Mouse (Mus musculus) midbrain, embryonic 14.5 days (tissue): ENCODE results near the gene Nucb2. TPM values are rescaled to one million over a fixed set of nuclear protein-coding genes. Genes with fewer than 3 reads are reported as not detected.
A peak's percentile ranks its signal among the peaks of the same experiment; 100 is the strongest.

Source experiments
- ATAC-seq: fragments of 200-750 bp; cut with Nextera tagmentation; 2 replicates; pipeline ENCODE4 v1.8.0; 2017; ENCODE audit warnings: moderate number of reproducible peaks, moderate library complexity; ENCODE audit not compliant: low FRiP score, low TSS enrichment
- DNase-seq: peaks from one replicate; pipeline ENCODE4 v3.0.0-alpha.2; 2015
- H3K27ac ChIP-seq: fragments of 300-500 bp; sonication (generic); replicated peaks from 2 replicates; pipeline ENCODE4 v1.5.1; 2014; ENCODE audit warnings: mild to moderate bottlenecking, low read depth, low read length, moderate library complexity
- H3K27me3 ChIP-seq: fragments of 300-500 bp; sonication (generic); 2 replicates; pipeline ENCODE4 v1.6.1; 2014; ENCODE audit warnings: low read length, control low read depth, mixed read lengths; ENCODE audit not compliant: control insufficient read depth, insufficient read depth
- H3K36me3 ChIP-seq: fragments of 300-500 bp; sonication (generic); 2 replicates; pipeline ENCODE4 v1.6.1; 2014; ENCODE audit warnings: low read length, control low read depth; ENCODE audit not compliant: control insufficient read depth, insufficient read depth
- H3K4me1 ChIP-seq: fragments of 300-500 bp; sonication (generic); 2 replicates; pipeline ENCODE4 v1.6.1; 2014; ENCODE audit warnings: mild to moderate bottlenecking, antibody characterized with exemption, low read length, control low read depth; ENCODE audit not compliant: control insufficient read depth, insufficient read depth
- H3K4me2 ChIP-seq: fragments of 300-500 bp; sonication (generic); 2 replicates; pipeline ENCODE4 v1.6.1; 2014; ENCODE audit warnings: mild to moderate bottlenecking, low read length, moderate library complexity
- H3K4me3 ChIP-seq: fragments of 300-500 bp; sonication (generic); replicated peaks from 2 replicates; pipeline ENCODE4 v1.5.1; 2014; ENCODE audit warnings: low read depth, low read length
- H3K9ac ChIP-seq: fragments of 300-500 bp; sonication (generic); replicated peaks from 2 replicates; pipeline ENCODE4 v1.6.1; 2014; ENCODE audit warnings: mild to moderate bottlenecking, low read length, moderate library complexity
- H3K9me3 ChIP-seq: fragments of 300-500 bp; sonication (generic); 2 replicates; pipeline ENCODE4 v1.6.1; 2016; ENCODE audit warnings: low read length, control low read depth, mixed read lengths; ENCODE audit not compliant: control insufficient read depth
- WGBS: fragments of 180-500 bp; shearing (Covaris S2); extraction: QIAGEN DNeasy Blood & Tissue Kit; methylation state at CpG from one replicate; pipeline ENCODE4 v1.1.7; 2014; 5-methylcytosine and 5-hydroxymethylcytosine counted together
- polyA plus RNA-seq: library from polyadenylated mRNA; unstranded; fragments of >200 nt; fragmentation: Nextera tagmentation; extraction: Ambion mirVana; gene quantifications from 2 replicates; pipeline ENCODE4 v1.2.1, GENCODE M21; 2014

Gene Nucb2
- 25.9 and 30.2 TPM in 2 replicates for polyA plus RNA-seq

DNA sequence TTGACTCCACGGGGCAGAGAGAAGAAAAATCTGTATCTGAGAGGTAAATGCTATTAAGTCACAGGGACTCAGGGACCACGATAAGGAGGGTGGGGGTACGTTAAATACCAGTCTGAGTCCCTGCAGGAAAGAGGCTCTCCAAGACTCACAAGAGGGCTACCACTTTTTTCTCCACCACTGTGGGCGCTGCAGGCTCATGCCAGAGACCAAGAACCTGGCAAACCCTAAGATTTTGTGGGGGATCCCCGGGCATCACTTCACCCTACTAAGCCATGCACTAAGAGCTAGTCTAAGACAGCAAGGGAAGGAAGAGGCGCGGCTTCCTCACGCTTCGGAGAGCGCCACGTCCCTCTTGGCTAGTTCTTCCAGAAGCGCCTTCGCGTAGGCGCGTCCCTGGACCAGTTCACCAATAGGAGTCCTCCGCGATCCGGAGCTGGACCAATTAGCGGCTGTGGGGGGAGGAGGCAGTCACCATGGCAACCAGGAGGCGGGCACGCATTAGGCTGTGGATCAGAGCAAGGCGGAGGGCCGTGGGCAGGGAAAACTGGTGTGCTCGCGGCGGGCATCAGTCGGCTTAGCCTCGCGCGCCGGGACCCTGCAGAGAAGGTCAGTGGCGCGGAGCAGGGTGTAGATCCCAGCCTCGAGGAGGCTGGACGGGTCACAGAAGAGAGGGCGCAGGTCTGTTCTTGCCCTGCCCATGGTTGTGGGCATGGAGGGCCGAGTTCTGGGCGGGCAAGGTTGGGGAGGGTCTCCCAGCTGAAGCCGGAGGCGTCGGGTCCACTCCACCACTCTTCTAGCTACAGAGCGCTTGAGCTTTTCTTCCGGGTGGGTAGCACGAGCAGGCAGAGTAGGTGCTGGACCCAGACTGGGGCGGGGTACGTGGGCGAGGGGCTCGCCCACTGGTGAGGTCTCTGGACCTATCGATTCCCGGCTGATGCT is at the start of gene Nucb2:
TSS of gene Nucb2 (plus strand) at position 491 of the 939 bp plus-strand sequence.
- Histone ChIP-seq H3K9me3 (no peaks in the 10 kb centered on the region), H3K36me3 (no peaks in the 10 kb centered on the region), H3K27me3 (no peaks in the 10 kb centered on the region), H3K27ac (peak within 1 kb of the TSS; percentile 90), H3K4me3 (peak within 1 kb of the TSS; percentile 75), H3K4me1 (peaks cover 9% of the 10 kb centered on the region), H3K4me2 (peak within 1 kb of the TSS; percentile 74), H3K9ac (peak within 1 kb of the TSS; percentile 88)
- peak; percentile 100 for ATAC-seq
- under 1% methylated on average over 51 of the region's 51 CpGs for WGBS
- DNase-seq, result peak; percentile 99

DNA sequence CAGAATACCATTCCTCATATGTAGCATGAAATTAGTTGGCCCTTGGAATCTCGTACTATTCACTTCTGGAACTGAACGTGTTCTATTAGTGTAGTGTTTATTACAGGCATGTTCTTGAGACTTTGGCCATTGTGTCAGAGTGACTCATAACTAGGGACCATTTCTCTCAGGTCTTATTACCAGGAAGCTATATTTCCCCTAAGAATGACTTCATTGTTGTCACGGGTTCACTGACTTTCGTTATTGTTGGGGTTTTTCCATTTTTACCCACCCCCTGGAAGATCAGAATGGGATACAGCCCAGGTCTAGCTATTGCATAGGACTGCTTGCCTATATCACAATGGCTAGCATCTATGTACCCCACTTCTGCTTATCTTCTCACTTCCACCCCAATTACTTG is 47.2 kb upstream of the Nucb2 start:
- DNase-seq (no peak), ATAC-seq (no peak)
- Histone ChIP-seq H3K36me3 (no peaks in the 10 kb centered on the region), H3K27me3 (no peaks in the 10 kb centered on the region), H3K4me2 (no peak overlapping the region), H3K27ac (no peak overlapping the region), H3K9ac (no peak overlapping the region), H3K4me3 (no peak overlapping the region), H3K9me3 (no peaks in the 10 kb centered on the region), H3K4me1 (no peaks in the 10 kb centered on the region)
- WGBS, result 91% methylated on average over 4 of the region's 4 CpGs

- 89% methylated on average over 6 of the region's 6 CpGs for WGBS
Measured at GRCm38 (mm10) chr7:116457391-116457790, 46.8 kb upstream of the Nucb2 start.

DNA sequence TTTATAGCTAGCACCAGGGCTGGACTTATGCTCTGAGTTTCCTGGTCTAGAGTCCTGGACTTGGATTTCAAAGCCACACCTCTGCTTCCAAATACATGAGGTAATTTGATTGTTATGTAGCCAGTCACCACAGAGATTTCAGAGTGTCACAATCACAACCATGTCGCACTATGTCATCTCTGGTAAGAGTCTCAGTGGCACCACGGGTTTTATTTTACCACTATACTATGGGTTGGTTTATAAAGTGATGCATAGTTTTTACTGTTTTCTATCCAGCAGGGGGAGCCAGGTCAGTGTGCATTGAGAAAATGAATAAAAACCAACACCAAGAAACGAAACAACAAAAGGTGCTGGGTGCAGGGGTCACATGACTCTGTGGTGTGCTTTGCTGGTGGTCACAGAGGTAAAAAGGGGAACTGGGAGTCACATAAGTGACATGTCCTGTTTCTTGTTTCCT is 45.2 kb upstream of the Nucb2 start:
- Histone ChIP-seq H3K9me3 (no peaks in the 10 kb centered on the region), H3K4me1 (no peaks in the 10 kb centered on the region), H3K4me3 (no peak overlapping the region), H3K36me3 (no peaks in the 10 kb centered on the region), H3K27ac (no peak overlapping the region), H3K9ac (no peak overlapping the region), H3K4me2 (no peak overlapping the region), H3K27me3 (no peaks in the 10 kb centered on the region)
- WGBS, result 40% methylated on average over 3 of the region's 3 CpGs
- DNase-seq, result peak; percentile 82
- ATAC-seq, result no peak

More at GRCm38 (mm10) chr7:116457391-116457790, 46.8 kb upstream of the Nucb2 start:
- Histone ChIP-seq H3K27me3 (no peaks in the 10 kb centered on the region), H3K36me3 (no peaks in the 10 kb centered on the region), H3K9me3 (no peaks in the 10 kb centered on the region), H3K4me2 (no peak overlapping the region), H3K9ac (no peak overlapping the region), H3K27ac (no peak overlapping the region), H3K4me1 (no peaks in the 10 kb centered on the region), H3K4me3 (no peak overlapping the region)
- ATAC-seq, result no peak
- no peak for DNase-seq

DNA sequence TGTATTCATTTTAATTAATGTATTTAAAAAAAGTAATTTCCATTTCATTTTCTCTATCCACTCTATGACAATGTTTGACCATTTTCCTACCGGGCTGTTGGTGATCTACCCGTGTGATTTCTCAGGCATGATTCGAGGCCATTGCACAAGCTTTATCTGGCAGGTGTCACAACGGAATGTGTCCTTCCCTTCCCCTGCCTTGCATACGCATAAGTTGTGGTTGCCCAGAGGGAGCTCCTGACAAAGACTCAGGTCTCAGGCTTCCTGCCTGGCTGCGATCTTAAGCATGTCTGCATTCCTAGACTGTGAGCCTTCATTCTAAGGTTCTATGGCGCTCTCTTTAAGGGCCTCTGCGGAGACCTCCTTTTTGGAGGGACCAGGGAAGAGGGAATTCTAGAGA is 42.1 kb upstream of the Nucb2 start:
- 60% methylated on average over 8 of the region's 8 CpGs for WGBS
- ATAC-seq, result no peak

DNA sequence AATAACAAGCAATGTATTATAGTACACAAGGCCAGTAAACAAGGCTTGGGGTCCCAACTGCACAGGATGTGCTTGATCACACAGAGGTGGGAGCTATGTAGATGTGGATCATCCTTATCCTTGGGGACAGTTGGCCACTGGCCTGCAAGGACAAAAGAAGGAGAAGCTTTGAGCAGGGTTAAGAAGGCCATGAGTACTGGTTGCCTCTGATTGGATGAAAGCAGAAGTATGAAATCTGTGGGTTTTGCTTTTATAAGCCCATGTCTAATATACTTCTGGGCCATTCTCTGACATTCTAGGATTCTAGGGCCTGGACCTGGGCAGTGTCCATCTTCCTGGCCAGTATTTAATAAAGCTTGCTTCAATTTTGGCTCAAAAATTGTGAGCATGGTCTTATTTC is 28.3 kb upstream of the Nucb2 start:
- H3K4me1 ChIP-seq, result no peaks in the 10 kb centered on the region
- H3K4me2 ChIP-seq, result no peak overlapping the region
- no peak overlapping the region for H3K9ac ChIP-seq
- H3K9me3 ChIP-seq, result no peaks in the 10 kb centered on the region
- no peaks in the 10 kb centered on the region for H3K36me3 ChIP-seq
- H3K27me3 ChIP-seq, result no peaks in the 10 kb centered on the region
- no peak overlapping the region for H3K4me3 ChIP-seq
- ATAC-seq (no peak), DNase-seq (no peak)
- H3K27ac ChIP-seq, result no peak overlapping the region

More for the DNA sequence above, 42.1 kb upstream of the Nucb2 start:
- no peaks in the 10 kb centered on the region for H3K27me3 ChIP-seq
- H3K36me3 ChIP-seq, result no peaks in the 10 kb centered on the region
- DNase-seq, result no peak
- no peak overlapping the region for H3K27ac ChIP-seq
- H3K4me3 ChIP-seq, result no peak overlapping the region
- no peaks in the 10 kb centered on the region for H3K4me1 ChIP-seq
- no peak overlapping the region for H3K9ac ChIP-seq
- no peak overlapping the region for H3K4me2 ChIP-seq
- no peaks in the 10 kb centered on the region for H3K9me3 ChIP-seq

- Histone ChIP-seq H3K4me1 (no peaks in the 10 kb centered on the region), H3K9me3 (no peaks in the 10 kb centered on the region), H3K36me3 (no peaks in the 10 kb centered on the region), H3K4me2 (no peak overlapping the region), H3K27me3 (no peaks in the 10 kb centered on the region), H3K9ac (no peak overlapping the region), H3K4me3 (no peak overlapping the region), H3K27ac (no peak overlapping the region)
- ATAC-seq (no peak), DNase-seq (no peak)
- WGBS, result 87% methylated on average over 5 of the region's 5 CpGs
Measured at GRCm38 (mm10) chr7:116476264-116476663, 27.9 kb upstream of the Nucb2 start.

GRCm38 (mm10) chr7:116483106-116483505 is 21.1 kb upstream of the Nucb2 start:
- Histone ChIP-seq H3K9ac (no peak overlapping the region), H3K4me2 (no peak overlapping the region), H3K4me3 (no peak overlapping the region), H3K9me3 (no peaks in the 10 kb centered on the region), H3K27ac (no peak overlapping the region), H3K4me1 (no peaks in the 10 kb centered on the region), H3K27me3 (no peaks in the 10 kb centered on the region), H3K36me3 (no peaks in the 10 kb centered on the region)
- no peak for DNase-seq
- WGBS, result 32% methylated on average over 1 of the region's 1 CpGs
- ATAC-seq, result no peak

- Histone ChIP-seq H3K27ac (no peak overlapping the region), H3K36me3 (no peaks in the 10 kb centered on the region), H3K27me3 (no peaks in the 10 kb centered on the region), H3K4me2 (no peak overlapping the region), H3K9ac (no peak overlapping the region), H3K9me3 (no peaks in the 10 kb centered on the region), H3K4me3 (no peak overlapping the region), H3K4me1 (no peaks in the 10 kb centered on the region)
- DNase-seq (no peak), ATAC-seq (no peak)
- WGBS, result 67% methylated on average over 5 of the region's 5 CpGs
Measured at GRCm38 (mm10) chr7:116483782-116484181, 20.4 kb upstream of the Nucb2 start.
